Mouse (Mus musculus): ENCODE results near the gene Srsf6.

Gene Srsf6

GRCm38 (mm10) chr2:162934421-162934820 is 3.1 kb downstream of the Srsf6 start:
- DNase-seq = no peak

GRCm38 (mm10) chr2:162935700-162936099 is 4.4 kb downstream of the Srsf6 start:
- no peak for DNase-seq

- no peak for DNase-seq
Measured at GRCm38 (mm10) chr2:162939562-162939961, 8.2 kb downstream of the Srsf6 start.

GRCm38 (mm10) chr2:162943148-162943846 is 12.0 kb downstream of the Srsf6 start, which contains the start of gene L3mbtl1:
Gene L3mbtl1 (plus strand): TSS chr2:162943472.
- peak; percentile 10 for DNase-seq

- DNase-seq = no peak
Measured at GRCm38 (mm10) chr2:162943931-162944330, 12.6 kb downstream of the Srsf6 start.

- no peak for DNase-seq
Measured at GRCm38 (mm10) chr2:162946964-162947363, 15.6 kb downstream of the Srsf6 start.

- DNase-seq = peak; percentile 12
Measured at GRCm38 (mm10) chr2:162947736-162948135, 16.4 kb downstream of the Srsf6 start.

- DNase-seq = no peak
Measured at GRCm38 (mm10) chr2:162948221-162948620, 16.9 kb downstream of the Srsf6 start.

- DNase-seq = no peak
Measured at GRCm38 (mm10) chr2:162950776-162951175, 19.4 kb downstream of the Srsf6 start.

GRCm38 (mm10) chr2:162956843-162957242 is 25.5 kb downstream of the Srsf6 start:
- no peak for DNase-seq

- no peak for DNase-seq
Measured at GRCm38 (mm10) chr2:162961321-162961720, 30.0 kb downstream of the Srsf6 start.

- DNase-seq = no peak
Measured at GRCm38 (mm10) chr2:162966734-162967133, 35.4 kb downstream of the Srsf6 start.

GRCm38 (mm10) chr2:162968357-162968756 is 37.0 kb downstream of the Srsf6 start:
- peak; percentile 53 for DNase-seq

- DNase-seq = no peak
Measured at GRCm38 (mm10) chr2:162969101-162969500, 37.8 kb downstream of the Srsf6 start.

- no peak for DNase-seq
Measured at GRCm38 (mm10) chr2:162970896-162971295, 39.6 kb downstream of the Srsf6 start.

- DNase-seq = no peak
Measured at GRCm38 (mm10) chr2:162972752-162973151, 41.4 kb downstream of the Srsf6 start.

- DNase-seq = no peak
Measured at GRCm38 (mm10) chr2:162973206-162973605, 41.9 kb downstream of the Srsf6 start.

GRCm38 (mm10) chr2:162973637-162974036 is 42.3 kb downstream of the Srsf6 start:
- no peak for DNase-seq

GRCm38 (mm10) chr2:162975157-162975775 is 43.9 kb downstream of the Srsf6 start:
- DNase-seq = no peak

- peak; percentile 53 for DNase-seq
Measured at GRCm38 (mm10) chr2:162976001-162976400, 44.7 kb downstream of the Srsf6 start.

GRCm38 (mm10) chr2:162984381-162984780 is 53.1 kb downstream of the Srsf6 start:
- no peak for DNase-seq

- peak; percentile 52 for DNase-seq
Measured at GRCm38 (mm10) chr2:162985923-162986322, 54.6 kb downstream of the Srsf6 start.

All from lung, postnatal 14 days (tissue).